Mouse (Mus musculus) forebrain, embryonic 10.5 days (tissue): Measurements from ENCODE around the gene Ldhb. TPM values are rescaled to one million over a fixed set of nuclear protein-coding genes. Genes with fewer than 3 reads are reported as not detected.
"Not testable (repeated sequence)": the region's sequence is repeated elsewhere in the genome, so short reads cannot be mapped to it uniquely, and the experiment has no call there.

Experiments used
- DNase-seq: peaks from one replicate; pipeline ENCODE4 v3.0.0-alpha.2; 2017; ENCODE audit warnings: low spot score; ENCODE audit errors: extremely low spot score
- H3K27ac ChIP-seq: fragments of 300-500 bp; sonication (generic); 2 replicates; pipeline ENCODE4 v1.5.1; 2016; ENCODE audit warnings: mild to moderate bottlenecking
- H3K27me3 ChIP-seq: fragments of 300-500 bp; sonication (generic); 2 replicates; pipeline ENCODE4 v1.6.1; 2016; ENCODE audit warnings: mild to moderate bottlenecking; ENCODE audit not compliant: poor library complexity, severe bottlenecking
- H3K36me3 ChIP-seq: fragments of 300-500 bp; sonication (generic); replicated peaks from 2 replicates; pipeline ENCODE4 v1.6.1; 2016; ENCODE audit warnings: mild to moderate bottlenecking, moderate library complexity
- H3K4me1 ChIP-seq: fragments of 300-500 bp; sonication (generic); 2 replicates; pipeline ENCODE4 v1.6.1; 2016
- H3K4me3 ChIP-seq: fragments of 300-500 bp; sonication (generic); 2 replicates; pipeline ENCODE4 v1.5.1; 2016; ENCODE audit warnings: mild to moderate bottlenecking, moderate library complexity
- H3K9me3 ChIP-seq: fragments of 300-500 bp; sonication (generic); 2 replicates; pipeline ENCODE4 v1.6.1; 2016; ENCODE audit warnings: mild to moderate bottlenecking, moderate library complexity
- WGBS: fragments of 180-500 bp; shearing (Covaris S2); methylation state at CpG from one replicate; pipeline ENCODE4 v1.1.7; 2016; 5-methylcytosine and 5-hydroxymethylcytosine counted together
- polyA plus RNA-seq: library from polyadenylated mRNA; unstranded; fragments of >200 nt; fragmentation: Nextera tagmentation; extraction: Ambion mirVana; gene quantifications from 2 replicates; pipeline ENCODE4 v1.2.1, GENCODE M21; 2016

Ldhb gene
- polyA plus RNA-seq, 1 experiment from 2014 or later: 551 TPM

DNA sequence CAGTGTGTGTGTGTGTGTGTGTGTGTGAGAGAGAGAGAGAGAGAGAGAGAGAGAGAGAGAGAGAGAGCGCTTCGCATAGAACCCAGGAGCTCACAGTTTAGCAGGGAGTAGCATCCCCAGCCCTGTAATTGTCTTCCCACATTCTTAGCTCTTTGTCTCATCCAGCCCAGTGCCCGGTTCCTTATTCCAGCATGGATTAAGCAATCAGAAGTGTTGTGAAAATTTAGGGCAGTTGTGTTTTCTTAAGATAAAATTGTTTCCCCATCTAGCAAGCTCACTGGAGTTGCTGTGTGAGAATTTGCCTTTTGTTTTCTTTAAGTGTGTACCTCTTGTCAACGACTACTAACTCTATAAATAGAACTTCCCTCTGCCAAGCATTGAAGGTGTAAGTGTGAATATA is 906 bp upstream of the Ldhb start:
- DNase-seq: no peak
- Histone ChIP-seq H3K4me1 (peaks cover 87% of the 10 kb centered on the region), H3K27me3 (peaks cover 30% of the 10 kb centered on the region), H3K9me3 (no peaks in the 10 kb centered on the region), H3K4me3 (peak overlapping the region; percentile 73; the same call in 1 of the 2 replicates), H3K27ac (peak overlapping the region; percentile 90; the same call in 1 of the 2 replicates), H3K36me3 (peaks cover 19% of the 10 kb centered on the region)
- WGBS: 16% methylated on average over 4 of the region's 4 CpGs

DNA sequence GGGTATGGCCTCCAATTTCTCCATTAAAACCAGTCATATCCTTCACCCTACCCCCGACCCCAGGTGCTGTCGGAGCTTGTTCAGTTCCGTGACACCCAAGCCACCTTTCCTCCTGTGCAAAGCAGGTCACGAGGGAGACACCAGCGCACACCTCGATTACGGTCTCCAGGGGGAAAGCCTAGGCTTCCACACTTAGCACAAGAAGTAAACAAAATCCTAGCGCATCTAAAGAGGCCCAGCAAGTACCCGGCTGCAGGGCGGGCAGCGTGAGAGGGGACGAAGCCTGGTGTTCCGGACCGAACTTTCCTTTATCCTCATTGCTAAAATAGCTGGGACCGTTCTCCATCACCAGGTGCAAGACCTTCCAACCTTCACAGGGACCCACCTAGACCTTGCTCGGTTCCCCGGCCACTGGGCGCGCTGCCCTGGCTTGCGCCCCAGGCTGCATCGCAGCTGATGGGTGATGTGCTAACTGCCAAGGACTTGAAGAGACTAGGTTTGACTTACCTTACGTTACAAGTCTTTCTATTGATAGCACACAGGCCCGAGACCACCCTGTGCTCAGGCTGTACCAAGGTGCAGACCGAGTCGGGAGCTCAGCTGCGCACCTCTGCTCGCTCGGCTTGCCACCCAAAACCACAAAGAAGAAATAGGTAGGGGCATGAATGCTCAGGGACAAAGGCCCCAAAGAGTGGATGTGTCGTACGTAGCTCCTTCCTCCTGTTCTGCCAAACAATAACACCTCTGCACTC is 548 bp downstream of the Ldhb start:
- Histone ChIP-seq H3K27ac (peak overlapping the region; percentile 90), H3K4me1 (peaks cover 82% of the 10 kb centered on the region), H3K9me3 (no peaks in the 10 kb centered on the region), H3K27me3 (peaks cover 27% of the 10 kb centered on the region), H3K36me3 (peaks cover 33% of the 10 kb centered on the region), H3K4me3 (peak overlapping the region; percentile 73)
- DNase-seq: no peak
- WGBS: under 1% methylated on average over 30 of the region's 30 CpGs

DNA sequence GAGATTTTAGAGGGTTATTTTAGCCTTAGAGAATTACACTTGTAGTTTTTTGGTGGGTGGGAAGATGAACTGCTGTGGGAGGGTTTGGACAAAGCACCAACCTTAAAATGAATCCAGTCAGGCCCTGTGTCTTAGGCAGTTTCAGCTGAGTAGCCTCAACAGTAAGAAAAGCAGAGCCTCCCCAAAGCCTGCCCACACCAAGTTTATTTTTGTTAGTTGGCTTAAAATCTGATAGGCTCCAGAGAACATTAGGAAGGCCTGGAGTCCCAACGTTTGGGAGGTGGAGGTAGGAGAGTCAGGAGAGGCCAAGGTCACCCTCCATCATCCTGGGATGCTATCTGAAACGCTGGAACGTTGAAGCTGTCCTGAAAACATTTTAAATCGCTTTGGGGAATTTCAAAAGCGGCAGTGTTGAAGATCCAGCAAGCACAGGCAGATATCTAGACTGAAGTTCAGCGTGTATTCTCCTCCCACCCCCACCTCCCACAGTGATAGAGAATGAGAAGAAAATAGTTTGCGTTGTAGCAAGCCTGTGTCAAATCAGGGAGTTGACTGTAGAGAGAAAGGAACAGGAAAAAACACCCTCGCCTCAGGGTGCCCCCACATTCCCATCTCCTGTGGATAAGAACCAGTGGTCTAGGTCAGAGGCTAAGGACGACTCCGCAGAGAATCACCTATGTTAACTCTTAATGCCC is 1.3 kb downstream of the Ldhb start:
- Histone ChIP-seq H3K27me3 (peaks cover 21% of the 10 kb centered on the region), H3K4me1 (peaks cover 75% of the 10 kb centered on the region), H3K36me3 (peaks cover 40% of the 10 kb centered on the region), H3K27ac (peak overlapping the region; percentile 90), H3K9me3 (no peaks in the 10 kb centered on the region), H3K4me3 (peak overlapping the region; percentile 73)
- no peak for DNase-seq
- WGBS: 5% methylated on average over 10 of the region's 10 CpGs

DNA sequence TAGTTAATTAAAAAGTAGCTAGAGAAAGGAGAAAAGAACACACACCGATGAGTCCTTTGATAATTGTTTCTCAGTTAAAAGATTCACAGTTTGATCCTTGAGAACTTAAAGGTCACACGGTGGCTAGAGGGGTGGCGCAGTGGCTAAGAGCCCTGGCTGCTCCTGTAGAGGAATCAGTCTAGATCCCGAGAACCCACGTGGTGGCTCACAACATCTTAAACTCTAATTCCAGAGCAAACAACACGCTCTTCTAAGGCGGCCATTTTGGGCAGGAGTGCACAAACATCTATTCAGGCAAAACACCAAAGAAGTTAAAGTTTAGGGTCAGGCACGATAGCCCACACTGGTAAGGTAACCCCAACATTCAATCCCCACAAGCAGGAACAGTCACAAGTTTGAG is 4.2 kb downstream of the Ldhb start:
- no peak overlapping the region for H3K4me3 ChIP-seq
- peaks cover 69% of the 10 kb centered on the region for H3K36me3 ChIP-seq
- peaks cover 46% of the 10 kb centered on the region for H3K4me1 ChIP-seq
- 72% methylated on average over 8 of the region's 8 CpGs for WGBS
- no peaks in the 10 kb centered on the region for H3K9me3 ChIP-seq
- DNase-seq: no peak
- no peaks in the 10 kb centered on the region for H3K27me3 ChIP-seq
- peak overlapping the region; percentile 31 for H3K27ac ChIP-seq

DNA sequence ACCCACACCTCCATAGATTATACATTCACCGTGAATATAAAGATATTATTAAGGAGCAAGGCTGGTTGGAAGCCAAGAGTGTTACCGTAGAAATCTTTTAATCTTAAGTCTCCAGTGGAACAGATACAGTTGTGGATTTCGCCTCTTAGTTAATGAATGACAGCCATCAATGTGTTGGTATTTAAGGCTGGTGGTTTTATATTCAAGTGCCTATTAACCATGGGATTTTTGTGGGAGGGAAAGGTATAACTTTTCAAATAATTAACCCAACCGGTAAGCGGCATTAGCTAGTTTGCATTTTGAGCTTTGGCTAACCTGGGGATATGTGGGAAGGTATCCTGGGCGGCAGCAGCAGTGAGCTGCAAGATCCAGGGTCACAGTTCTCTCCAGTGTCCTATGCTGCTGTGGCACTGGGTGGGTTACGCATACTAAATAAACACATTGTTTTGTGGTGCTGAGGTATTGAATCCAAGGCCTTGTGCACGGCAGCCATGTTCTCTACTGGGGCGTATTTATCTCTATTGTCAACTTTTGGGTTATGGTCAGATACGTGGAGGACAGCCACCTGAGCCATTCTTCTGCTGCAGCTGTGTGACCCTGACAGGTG is 5.1 kb downstream of the Ldhb start:
- no peaks in the 10 kb centered on the region for H3K9me3 ChIP-seq
- peaks cover 38% of the 10 kb centered on the region for H3K4me1 ChIP-seq
- WGBS: 95% methylated on average over 10 of the region's 10 CpGs
- no peak overlapping the region for H3K27ac ChIP-seq
- peaks cover 79% of the 10 kb centered on the region for H3K36me3 ChIP-seq
- H3K4me3 ChIP-seq: no peak overlapping the region
- no peak for DNase-seq
- H3K27me3 ChIP-seq: no peaks in the 10 kb centered on the region

DNA sequence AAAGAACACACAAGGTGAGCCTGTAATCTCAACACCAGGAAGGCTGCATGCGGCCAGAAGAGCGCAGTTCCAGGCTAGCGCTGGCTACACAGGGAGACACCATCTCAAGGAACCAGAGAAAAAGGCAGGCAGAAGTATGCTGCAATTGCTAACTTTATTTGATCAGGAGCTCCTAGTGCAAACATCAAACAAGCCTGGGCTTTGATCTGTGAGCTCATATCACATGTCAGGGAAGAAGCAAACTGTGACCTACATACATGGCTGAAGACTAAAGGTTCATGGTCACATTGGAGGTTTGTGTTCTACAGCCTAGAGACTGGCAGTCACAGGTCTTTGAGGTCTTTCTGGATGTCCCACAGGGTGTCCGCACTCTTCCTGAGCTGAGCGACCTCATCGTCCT is 17.6 kb downstream of the Ldhb start:
- H3K36me3 ChIP-seq: peaks cover 82% of the 10 kb centered on the region
- H3K27ac ChIP-seq, H3K4me1 ChIP-seq, H3K4me3 ChIP-seq, H3K9me3 ChIP-seq, DNase-seq, H3K27me3 ChIP-seq: not testable (repeated sequence)
- 94% methylated on average over 6 of the region's 6 CpGs for WGBS

DNA sequence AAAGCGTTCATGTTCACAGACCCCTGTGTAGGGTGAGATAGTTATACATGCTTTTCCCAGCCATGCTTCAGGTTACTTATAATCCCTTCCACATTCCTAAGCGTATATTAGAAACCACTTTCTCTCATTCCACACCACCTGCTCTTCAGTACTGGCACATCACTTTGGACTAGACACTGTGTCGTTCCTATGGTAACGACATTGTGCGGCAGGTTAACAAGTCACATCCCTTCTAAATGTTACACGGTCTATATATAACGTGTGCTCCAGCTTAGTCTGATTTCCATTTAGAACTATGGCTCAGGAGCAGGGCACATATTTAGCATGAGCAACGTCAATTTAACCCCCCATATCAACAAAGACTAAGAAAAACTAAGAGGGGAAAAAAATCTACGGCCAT is 20.1 kb downstream of the Ldhb start:
- 94% methylated on average over 9 of the region's 9 CpGs for WGBS
- Histone ChIP-seq H3K4me3 (no peak overlapping the region), H3K4me1 (no peaks in the 10 kb centered on the region), H3K9me3 (no peaks in the 10 kb centered on the region), H3K36me3 (peaks cover 63% of the 10 kb centered on the region), H3K27me3 (no peaks in the 10 kb centered on the region), H3K27ac (no peak overlapping the region)
- DNase-seq: no peak

DNA sequence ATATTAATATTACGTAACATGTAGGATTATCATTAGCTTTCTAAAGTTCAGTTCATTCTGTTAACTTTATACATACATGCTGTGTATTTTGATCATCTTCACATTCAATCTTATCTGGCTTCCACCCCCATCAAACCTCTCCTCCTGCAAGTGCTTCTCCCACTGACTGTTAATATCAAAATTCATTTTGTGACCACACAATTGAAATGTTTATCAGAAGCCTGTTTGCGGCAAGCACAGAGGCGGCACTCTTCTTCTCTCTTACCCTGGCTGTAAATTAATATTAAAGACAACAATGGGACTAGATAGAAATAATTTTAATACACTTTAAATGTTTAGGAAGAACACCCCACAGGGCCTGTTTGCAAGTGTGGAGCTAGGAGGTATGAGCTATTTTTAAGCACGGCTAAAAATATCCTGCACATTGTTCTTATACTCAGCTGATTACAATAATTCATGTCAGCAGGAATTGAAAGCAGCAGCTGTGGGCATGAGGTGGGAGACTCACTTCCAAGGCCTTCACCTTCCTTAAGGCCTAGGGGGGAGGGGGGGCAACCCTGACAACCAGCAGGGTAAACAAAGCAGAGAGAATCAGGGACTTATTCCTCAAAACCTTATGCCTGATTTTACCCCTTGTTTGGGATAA is 22.2 kb downstream of the Ldhb start:
- no peak overlapping the region for H3K27ac ChIP-seq
- H3K27me3 ChIP-seq: no peaks in the 10 kb centered on the region
- H3K4me1 ChIP-seq: no peaks in the 10 kb centered on the region
- DNase-seq: no peak
- no peaks in the 10 kb centered on the region for H3K9me3 ChIP-seq
- WGBS: 91% methylated on average over 4 of the region's 4 CpGs
- no peak overlapping the region for H3K4me3 ChIP-seq
- peaks cover 43% of the 10 kb centered on the region for H3K36me3 ChIP-seq

DNA sequence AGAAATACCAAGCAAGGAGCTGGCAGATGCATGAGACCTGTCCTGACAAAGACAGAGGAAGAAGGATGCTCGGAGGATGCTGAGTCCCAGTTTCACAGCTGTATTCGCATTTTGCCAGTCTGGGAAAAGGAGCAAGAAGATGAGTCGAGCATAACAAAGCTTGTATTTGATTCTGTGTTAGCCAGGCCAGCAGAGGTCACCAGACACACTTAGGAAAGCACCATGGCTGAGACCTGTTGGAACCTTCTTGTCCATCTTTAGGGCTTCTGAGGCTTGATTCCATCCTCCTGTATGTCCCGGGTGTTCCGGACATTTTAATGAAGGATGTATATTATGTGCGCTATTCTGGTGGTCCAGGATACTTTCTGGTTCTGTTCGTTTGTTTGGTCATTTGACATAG is 30.5 kb downstream of the Ldhb start:
- H3K4me3 ChIP-seq: no peak overlapping the region
- no peak overlapping the region for H3K27ac ChIP-seq
- WGBS: 86% methylated on average over 7 of the region's 7 CpGs
- H3K9me3 ChIP-seq: no peaks in the 10 kb centered on the region
- no peak for DNase-seq
- no peaks in the 10 kb centered on the region for H3K4me1 ChIP-seq
- H3K36me3 ChIP-seq: no peaks in the 10 kb centered on the region
- no peaks in the 10 kb centered on the region for H3K27me3 ChIP-seq

DNA sequence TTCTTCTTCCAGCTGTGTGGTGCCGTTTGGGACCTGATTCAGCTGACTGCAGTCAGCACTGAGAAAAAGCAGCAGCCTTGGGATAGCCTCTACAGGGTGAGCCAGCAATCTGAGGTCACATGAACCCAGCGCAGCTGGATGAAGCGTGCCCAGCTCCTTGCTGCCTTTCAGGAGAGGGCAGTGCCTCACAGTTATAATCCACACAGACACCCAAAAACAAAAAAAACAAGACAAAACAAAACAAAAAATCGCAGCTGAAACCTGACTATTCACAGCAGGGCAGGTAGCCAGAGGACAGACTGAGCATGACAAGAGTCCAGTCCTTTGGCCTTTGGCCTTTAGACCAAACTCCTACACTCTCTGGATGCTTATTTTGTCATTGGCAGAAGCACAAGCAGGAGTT is 35.0 kb downstream of the Ldhb start, which contains the start of gene Gys2:
Gene Gys2, minus strand, starts transcription at position 309 of the 403 bp plus-strand sequence.
- Histone ChIP-seq H3K9me3 (no peaks in the 10 kb centered on the region), H3K27me3 (no peaks in the 10 kb centered on the region), H3K4me3 (no peak within 1 kb of the TSS), H3K27ac (no peak within 1 kb of the TSS), H3K4me1 (no peaks in the 10 kb centered on the region), H3K36me3 (no peaks in the 10 kb centered on the region)
- 69% methylated on average over 4 of the region's 4 CpGs for WGBS
- no peak for DNase-seq

DNA sequence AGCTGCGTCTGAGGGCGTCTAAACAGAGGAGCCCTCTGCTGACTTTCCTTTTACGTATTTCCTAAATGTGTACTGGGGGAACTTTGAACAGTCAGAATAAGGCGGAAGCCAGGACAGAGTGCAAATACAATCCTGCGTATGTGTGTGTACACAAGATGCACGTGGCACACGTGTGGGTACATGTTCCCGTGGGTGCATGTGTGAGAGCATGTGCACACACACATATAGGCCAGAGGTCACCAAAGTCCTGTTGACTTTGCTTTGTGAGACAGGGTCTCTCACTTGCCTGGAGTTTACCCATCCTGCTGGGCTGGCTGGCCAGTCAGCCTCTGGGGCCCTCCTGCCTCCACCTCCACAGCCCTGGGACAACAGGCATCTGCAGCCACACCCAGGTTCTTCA is 36.6 kb downstream of the Ldhb start:
- no peaks in the 10 kb centered on the region for H3K36me3 ChIP-seq
- H3K27ac ChIP-seq: no peak overlapping the region
- no peaks in the 10 kb centered on the region for H3K9me3 ChIP-seq
- 93% methylated on average over 8 of the region's 8 CpGs for WGBS
- no peaks in the 10 kb centered on the region for H3K4me1 ChIP-seq
- H3K4me3 ChIP-seq: no peak overlapping the region
- no peaks in the 10 kb centered on the region for H3K27me3 ChIP-seq
- DNase-seq: no peak

DNA sequence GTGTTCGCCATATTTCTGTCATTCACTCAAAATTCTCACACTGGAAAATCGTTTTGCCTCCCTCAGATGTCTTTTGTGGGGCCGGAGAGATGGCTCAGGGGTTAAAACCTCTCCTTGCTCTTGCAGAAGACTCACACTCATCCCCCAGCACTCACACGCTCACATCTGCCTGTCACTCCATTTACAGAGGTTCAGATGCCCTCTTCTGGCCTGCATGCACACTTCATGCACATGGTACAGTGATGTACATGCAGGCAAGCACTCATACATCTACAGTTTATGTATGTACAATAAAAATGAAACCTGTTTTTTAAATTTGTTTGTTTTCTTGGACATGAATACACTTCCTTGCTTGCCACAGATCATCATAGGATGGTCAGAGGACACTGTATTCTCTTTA is 38.2 kb downstream of the Ldhb start:
- DNase-seq: no peak
- Histone ChIP-seq H3K9me3 (no peaks in the 10 kb centered on the region), H3K4me1 (no peaks in the 10 kb centered on the region), H3K4me3 (no peak overlapping the region), H3K27me3 (no peaks in the 10 kb centered on the region), H3K27ac (no peak overlapping the region), H3K36me3 (no peaks in the 10 kb centered on the region)
- WGBS: 60% methylated on average over 4 of the region's 4 CpGs
